Mouse (Mus musculus) liver, embryonic 14.5 days (tissue): ENCODE measurements around the gene Prdm16. TPM values are rescaled to one million over a fixed set of nuclear protein-coding genes. Genes with fewer than 3 reads are reported as not detected.

Source experiments
- ATAC-seq: fragments of 200-750 bp; cut with Nextera tagmentation; 2 replicates; pipeline ENCODE4 v1.8.0; 2017; ENCODE audit warnings: moderate number of reproducible peaks, mild to moderate bottlenecking, moderate library complexity; ENCODE audit not compliant: insufficient read depth
- DNase-seq, 3 experiments: peaks; one replicate each; pipeline ENCODE4 v3.0.0-alpha.2; 2012 to 2013; ENCODE audit warnings: low read depth in 3 of 3, low spot score in 3 of 3
- H3K27ac ChIP-seq: fragments of 300-500 bp; sonication (generic); 2 replicates; pipeline ENCODE4 v1.5.1; 2014; ENCODE audit warnings: moderate library complexity, mild to moderate bottlenecking, control low read depth, inconsistent platforms
- H3K27me3 ChIP-seq: fragments of 300-500 bp; sonication (generic); 2 replicates; pipeline ENCODE4 v1.6.1; 2014; ENCODE audit warnings: mild to moderate bottlenecking, low read length, moderate library complexity; ENCODE audit not compliant: control insufficient read depth, insufficient read depth
- H3K36me3 ChIP-seq: fragments of 300-500 bp; sonication (generic); replicated peaks from 2 replicates; pipeline ENCODE4 v1.6.1; 2014; ENCODE audit warnings: low read depth; ENCODE audit not compliant: control insufficient read depth, insufficient read depth
- H3K4me1 ChIP-seq, 2 experiments: fragments of 200-500 bp in 1 of 2; fragments of 300-500 bp in 1 of 2; sonication (generic) in 1 of 2; replicated peaks; 2 replicates each; pipeline ENCODE4 v1.6.1; 2012 to 2014; ENCODE audit warnings: antibody characterized with exemption in 1 of 2, inconsistent platforms in 1 of 2, low read length in 1 of 2; ENCODE audit not compliant: control insufficient read depth in 2 of 2, insufficient read depth in 2 of 2
- H3K4me2 ChIP-seq: fragments of 300-500 bp; sonication (generic); 2 replicates; pipeline ENCODE4 v1.6.1; 2014; ENCODE audit warnings: low read depth, mild to moderate bottlenecking, control low read depth, moderate library complexity
- H3K4me3 ChIP-seq, 2 experiments: fragments of 200-500 bp in 1 of 2; fragments of 300-500 bp in 1 of 2; sonication (generic) in 1 of 2; 2 replicates each; pipeline ENCODE4 v1.5.1; 2012 to 2014; ENCODE audit warnings: low read depth in 2 of 2, low read length in 2 of 2, mild to moderate bottlenecking in 2 of 2, control low read depth in 1 of 2, inconsistent platforms in 1 of 2, moderate library complexity in 1 of 2; ENCODE audit not compliant: insufficient read depth in 1 of 2
- H3K9ac ChIP-seq: fragments of 300-500 bp; sonication (generic); replicated peaks from 2 replicates; pipeline ENCODE4 v1.6.1; 2014; ENCODE audit warnings: mild to moderate bottlenecking, control low read depth, moderate library complexity
- H3K9me3 ChIP-seq: fragments of 300-500 bp; sonication (generic); 2 replicates; pipeline ENCODE4 v1.6.1; 2016; ENCODE audit warnings: low read length, mixed read lengths; ENCODE audit not compliant: control insufficient read depth
- CTCF ChIP-seq: IDR thresholded peaks from 2 replicates; pipeline ENCODE4 v1.5.1; 2016; ENCODE audit warnings: antibody characterized with exemption, low read depth, control low read depth
- EP300 ChIP-seq: IDR thresholded peaks from 2 replicates; pipeline ENCODE4 v1.6.1; 2016; ENCODE audit warnings: antibody characterized with exemption, low read depth
- WGBS: fragments of 180-500 bp; shearing (Covaris S2); extraction: QIAGEN DNeasy Blood & Tissue Kit; methylation state at CpG from one replicate; pipeline ENCODE4 v1.1.7; 2014; ENCODE audit not compliant: insufficient replicate concordance; 5-methylcytosine and 5-hydroxymethylcytosine counted together
- polyA plus RNA-seq, 2 experiments: library from polyadenylated mRNA; depleted of rRNA in 1 of 2; stranded (reverse) in 1 of 2; unstranded in 1 of 2; fragments of >200 nt; fragmentation: Nextera tagmentation in 1 of 2; extraction: Ambion mirVana in 1 of 2; gene quantifications; 2 replicates each; pipeline versions ENCODE4 v1.2.1 to v1.2.3; 2012 to 2014

Prdm16 gene
- polyA plus RNA-seq, 2 experiments: 0.70 to 0.86 TPM

DNA sequence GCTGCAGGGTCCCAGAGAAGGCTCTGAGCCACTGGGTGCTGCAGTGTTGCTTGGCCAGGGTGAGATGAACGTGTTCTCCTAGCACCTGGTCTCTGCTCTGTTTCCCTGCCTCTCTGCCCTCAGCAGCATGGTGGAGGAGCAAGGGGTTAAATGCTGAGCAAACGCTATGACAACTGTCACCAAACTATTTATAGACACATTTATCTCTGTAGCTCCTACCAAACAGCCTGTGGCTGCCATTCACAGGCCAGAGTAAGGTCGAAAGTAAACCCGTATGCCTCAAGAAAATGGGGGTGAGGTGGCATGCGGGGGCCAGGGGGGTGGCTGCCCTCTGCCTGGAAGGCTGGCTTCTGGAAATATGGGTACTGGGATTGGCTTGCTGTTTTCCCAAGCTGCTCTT lies 94.1 kb downstream of the Prdm16 start:
- Histone ChIP-seq H3K9me3 (no peaks in the 10 kb centered on the region), H3K4me3 (no peak overlapping the region; a peak in 1 of 4 replicates), H3K27ac (peak overlapping the region; percentile 70), H3K4me1 (peaks cover 30 to 32% of the 10 kb centered on the region in 2 experiments), H3K4me2 (peak overlapping the region; percentile 58), H3K9ac (peak overlapping the region; percentile 57), H3K27me3 (no peaks in the 10 kb centered on the region), H3K36me3 (no peaks in the 10 kb centered on the region)
- WGBS: 6% methylated on average over 5 of the region's 5 CpGs
- DNase-seq (peak; percentile 25 to 34 (median 30)), ATAC-seq (peak; percentile 44)
- TF ChIP-seq CTCF: no peak
- peak; percentile 27; the same call in 1 of the 2 replicates for TF ChIP-seq EP300

DNA sequence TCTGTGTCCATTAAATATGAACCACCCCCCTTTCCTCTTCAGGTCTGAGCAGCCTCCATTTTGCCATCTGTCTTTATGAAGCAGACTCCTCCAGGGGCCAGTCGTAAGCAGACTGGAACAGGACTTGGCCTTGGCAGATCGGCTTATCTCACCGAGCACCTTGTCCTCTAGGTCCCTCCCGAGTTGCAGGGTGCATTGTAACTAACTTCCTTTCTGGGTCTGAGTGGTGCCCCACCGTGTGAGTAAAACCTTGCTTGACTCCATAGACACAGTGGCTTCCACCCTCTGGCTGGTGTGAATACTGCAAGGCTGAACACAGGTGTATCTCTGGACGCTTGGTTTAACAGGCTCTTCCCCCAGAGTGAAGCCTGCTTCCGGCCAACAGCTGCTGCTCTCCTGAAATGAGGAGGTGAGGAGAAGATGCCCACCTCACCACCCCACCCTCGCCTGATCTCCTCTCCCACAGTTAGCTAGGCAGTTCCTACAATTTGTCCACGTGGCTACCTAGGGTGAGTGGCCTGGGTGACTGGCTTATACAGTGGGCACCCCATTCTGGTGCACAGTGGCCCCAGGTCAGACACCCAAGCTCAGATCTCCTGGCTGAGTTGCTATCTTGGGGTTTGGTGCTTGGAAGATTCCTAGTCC lies 94.9 kb downstream of the Prdm16 start:
- peak; percentile 37 for TF ChIP-seq CTCF
- peak; percentile 84 for TF ChIP-seq EP300
- 10% methylated on average over 9 of the region's 9 CpGs for WGBS
- H3K4me3 ChIP-seq: peak overlapping the region; percentile 13 to 20; a peak in 3 of 4 replicates
- peak overlapping the region; percentile 70 for H3K27ac ChIP-seq
- no peaks in the 10 kb centered on the region for H3K9me3 ChIP-seq
- peak; percentile 72 to 78 (median 76) for DNase-seq
- peaks cover 30 to 35% of the 10 kb centered on the region in 2 experiments for H3K4me1 ChIP-seq
- H3K4me2 ChIP-seq: peak overlapping the region; percentile 58
- H3K9ac ChIP-seq: peak overlapping the region; percentile 57
- ATAC-seq: peak; percentile 93
- no peaks in the 10 kb centered on the region for H3K36me3 ChIP-seq
- H3K27me3 ChIP-seq: no peaks in the 10 kb centered on the region

DNA sequence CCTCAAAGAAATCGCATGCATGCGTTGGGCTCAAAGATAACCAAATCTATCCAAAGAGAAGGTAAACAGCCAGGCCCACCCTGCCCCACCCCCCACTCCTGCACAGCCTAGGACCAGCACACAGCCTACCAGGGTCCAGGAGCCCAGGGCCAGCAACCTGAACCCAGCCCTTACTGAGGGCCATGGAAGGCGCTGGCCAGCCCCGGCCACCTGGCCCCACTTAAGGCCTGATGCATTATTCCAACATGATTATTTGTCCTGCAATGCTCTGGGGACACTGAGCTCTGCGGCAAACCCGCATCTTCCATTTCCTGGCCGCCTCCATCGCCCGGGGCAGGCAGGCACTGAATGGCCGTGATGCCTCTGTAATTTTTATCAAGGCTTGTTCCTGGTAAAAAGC lies 96.0 kb downstream of the Prdm16 start:
- H3K27me3 ChIP-seq: no peaks in the 10 kb centered on the region
- H3K4me1 ChIP-seq: peaks cover 30 to 35% of the 10 kb centered on the region in 2 experiments
- WGBS: 55% methylated on average over 10 of the region's 10 CpGs
- no peak overlapping the region; a peak in 1 of 4 replicates for H3K4me3 ChIP-seq
- DNase-seq: peak in 1 of 3 experiments; percentile 5
- ATAC-seq: peak; percentile 1; the same call in 1 of the 2 replicates
- peak overlapping the region; percentile 58 for H3K4me2 ChIP-seq
- peak overlapping the region; percentile 70; the same call in 1 of the 2 replicates for H3K27ac ChIP-seq
- no peaks in the 10 kb centered on the region for H3K9me3 ChIP-seq
- TF ChIP-seq CTCF (no peak), EP300 (peak; percentile 18; the same call in 1 of the 2 replicates)
- no peaks in the 10 kb centered on the region for H3K36me3 ChIP-seq
- H3K9ac ChIP-seq: no peak overlapping the region

DNA sequence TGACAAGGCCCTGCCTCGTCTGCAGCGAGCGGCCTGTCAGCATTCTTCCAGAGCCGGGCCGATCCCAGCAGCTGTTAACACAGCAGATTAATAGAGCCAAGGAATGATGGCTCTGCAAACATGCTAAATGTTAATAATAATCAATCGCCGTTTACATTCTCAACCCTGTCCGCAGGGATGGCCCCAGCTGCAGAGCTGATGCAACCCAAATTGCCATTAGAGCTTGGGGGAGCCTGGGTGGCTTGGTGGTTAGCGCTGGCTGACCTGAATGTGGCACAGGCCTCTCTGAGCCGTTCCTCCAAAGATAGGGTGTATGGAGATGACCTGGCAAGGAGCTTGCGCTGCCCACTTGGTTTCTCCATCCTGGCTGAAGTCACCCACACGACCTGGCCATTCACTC lies 97.0 kb downstream of the Prdm16 start:
- 84% methylated on average over 12 of the region's 12 CpGs for WGBS
- Histone ChIP-seq H3K27me3 (no peaks in the 10 kb centered on the region), H3K9ac (no peak overlapping the region), H3K9me3 (no peaks in the 10 kb centered on the region), H3K36me3 (no peaks in the 10 kb centered on the region), H3K4me2 (no peak overlapping the region), H3K4me1 (peaks cover 30 to 35% of the 10 kb centered on the region in 2 experiments), H3K4me3 (no peak overlapping the region), H3K27ac (no peak overlapping the region)
- no peak for TF ChIP-seq EP300
- TF ChIP-seq CTCF: no peak
- DNase-seq (no peak), ATAC-seq (no peak)

DNA sequence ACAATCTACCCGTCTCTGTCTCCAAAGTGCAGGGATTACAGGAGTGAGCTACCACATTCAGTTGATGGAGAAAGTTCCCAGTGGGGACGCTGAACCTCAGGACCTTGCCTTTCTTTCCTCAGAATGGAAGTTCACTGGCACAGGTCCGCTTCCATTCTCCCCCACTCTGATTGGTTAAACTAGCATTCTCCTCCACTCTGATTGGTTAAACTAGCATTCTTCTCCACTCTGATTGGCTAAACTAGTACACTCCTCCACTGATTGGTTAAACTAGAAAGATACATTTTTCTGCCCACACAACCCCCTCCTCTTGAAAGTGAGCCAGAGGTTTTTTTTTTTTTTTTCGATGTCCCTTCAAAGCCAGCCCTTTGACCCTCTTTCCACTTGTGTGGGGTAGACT lies 97.9 kb downstream of the Prdm16 start:
- Histone ChIP-seq H3K27me3 (no peaks in the 10 kb centered on the region), H3K9ac (no peak overlapping the region), H3K9me3 (no peaks in the 10 kb centered on the region), H3K27ac (no peak overlapping the region), H3K4me2 (no peak overlapping the region), H3K4me1 (peaks cover 30 to 35% of the 10 kb centered on the region in 2 experiments), H3K4me3 (no peak overlapping the region), H3K36me3 (no peaks in the 10 kb centered on the region)
- WGBS: 68% methylated on average over 4 of the region's 4 CpGs
- ATAC-seq (no peak), DNase-seq (no peak)
- TF ChIP-seq EP300 (no peak), CTCF (no peak)
